Mouse (Mus musculus) cerebellum, postnatal 10 days (tissue): ENCODE measurements around the gene Gm45785.
A peak's percentile ranks its signal among the peaks of the same experiment; 100 is the strongest.

Experiments
- DNase-seq, 2 experiments: peaks; one replicate each; pipeline ENCODE4 v3.0.0; 2021; ENCODE audit warnings: mixed read lengths in 2 of 2

The Gm45785 gene

GRCm38 (mm10) chr7:140828171-140828881, 27.8 kb downstream of the Gm45785 start:
- peak; percentile 73 to 80 for DNase-seq

- no peak for DNase-seq
Measured at GRCm38 (mm10) chr7:140822731-140823130, 33.4 kb downstream of the Gm45785 start.

- peak; percentile 91 to 96 for DNase-seq
Measured at GRCm38 (mm10) chr7:140821653-140822329, 34.3 kb downstream of the Gm45785 start, which contains the start of gene Zfp941. Gene Zfp941, minus strand, starts transcription at chr7:140822178.

GRCm38 (mm10) chr7:140821305-140821652, 34.9 kb downstream of the Gm45785 start:
- peak; percentile 14 to 39 for DNase-seq

GRCm38 (mm10) chr7:140820173-140820572, 36.0 kb downstream of the Gm45785 start:
- DNase-seq: peak; percentile 43 to 50

GRCm38 (mm10) chr7:140812850-140813249, 43.3 kb downstream of the Gm45785 start:
- no peak for DNase-seq

- DNase-seq: peak in 1 of 2 experiments; percentile 35
Measured at GRCm38 (mm10) chr7:140811714-140812113, 44.4 kb downstream of the Gm45785 start.

- DNase-seq: no peak
Measured at GRCm38 (mm10) chr7:140810496-140810895, 45.6 kb downstream of the Gm45785 start.

GRCm38 (mm10) chr7:140805704-140806103, 50.4 kb downstream of the Gm45785 start:
- DNase-seq: peak; percentile 50

GRCm38 (mm10) chr7:140802629-140803028, 53.5 kb downstream of the Gm45785 start:
- no peak for DNase-seq

GRCm38 (mm10) chr7:140798212-140798611, 57.9 kb downstream of the Gm45785 start:
- DNase-seq: no peak

- no peak for DNase-seq
Measured at GRCm38 (mm10) chr7:140797619-140798018, 58.5 kb downstream of the Gm45785 start.

GRCm38 (mm10) chr7:140793541-140793940, 62.6 kb downstream of the Gm45785 start:
- DNase-seq: no peak

GRCm38 (mm10) chr7:140788053-140788435, 68.1 kb downstream of the Gm45785 start:
- no peak for DNase-seq

GRCm38 (mm10) chr7:140787406-140788052, 68.6 kb downstream of the Gm45785 start, which contains the start of gene Syce1:
Gene Syce1, minus strand, starts transcription at chr7:140787852.
- no peak for DNase-seq

GRCm38 (mm10) chr7:140780548-140780947, 75.6 kb downstream of the Gm45785 start:
- no peak for DNase-seq
